Mouse (Mus musculus): ENCODE data around the gene S100z.

The S100z gene

DNA sequence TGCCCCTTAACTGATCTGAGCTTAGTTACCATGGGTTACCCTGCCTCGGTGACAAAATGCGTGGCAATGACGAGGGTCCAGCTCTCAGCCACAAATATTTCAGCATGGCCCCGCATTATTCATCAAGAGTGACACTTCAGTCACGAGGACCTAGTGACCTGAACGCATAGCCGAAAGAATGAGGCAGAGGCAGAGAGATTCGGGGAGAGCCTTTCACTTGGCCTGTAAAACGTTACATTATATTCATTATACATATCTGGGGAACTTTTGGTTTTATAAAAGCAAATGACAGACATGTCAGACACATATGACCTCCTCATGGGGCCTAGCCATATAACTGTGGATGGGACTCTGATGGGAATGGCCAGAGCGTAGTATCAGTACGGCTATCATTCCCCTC, 33.7 kb downstream of the S100z start, which contains the start of gene Crhbp:
Crhbp (minus strand) TSS at position 101 of the 400 bp plus-strand sequence.
- DNase-seq (ENCODE audit: low spot score in 2 of 2), result no peak

DNA sequence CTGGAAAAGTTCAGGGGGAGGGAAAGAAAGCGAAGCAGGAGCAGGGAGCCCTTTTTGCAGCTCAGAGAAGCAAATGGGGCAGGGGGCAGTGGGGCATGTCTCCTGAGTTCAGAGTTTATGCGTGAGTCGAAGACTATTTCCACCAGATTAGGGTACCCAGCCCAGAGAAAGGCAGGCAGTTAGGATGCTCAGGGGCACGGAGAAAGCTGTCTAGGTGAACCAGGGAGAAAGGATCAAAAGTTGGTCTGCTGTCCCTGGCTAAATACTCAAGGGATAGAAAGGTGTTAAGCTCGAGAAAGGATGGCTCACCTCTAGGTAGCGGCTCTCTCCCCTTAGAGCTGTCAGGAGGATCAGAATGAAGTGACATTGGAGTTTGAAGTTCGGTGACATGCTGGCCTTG, 34.2 kb downstream of the S100z start:
- no peak for DNase-seq (ENCODE audit: low spot score in 2 of 2)

DNA sequence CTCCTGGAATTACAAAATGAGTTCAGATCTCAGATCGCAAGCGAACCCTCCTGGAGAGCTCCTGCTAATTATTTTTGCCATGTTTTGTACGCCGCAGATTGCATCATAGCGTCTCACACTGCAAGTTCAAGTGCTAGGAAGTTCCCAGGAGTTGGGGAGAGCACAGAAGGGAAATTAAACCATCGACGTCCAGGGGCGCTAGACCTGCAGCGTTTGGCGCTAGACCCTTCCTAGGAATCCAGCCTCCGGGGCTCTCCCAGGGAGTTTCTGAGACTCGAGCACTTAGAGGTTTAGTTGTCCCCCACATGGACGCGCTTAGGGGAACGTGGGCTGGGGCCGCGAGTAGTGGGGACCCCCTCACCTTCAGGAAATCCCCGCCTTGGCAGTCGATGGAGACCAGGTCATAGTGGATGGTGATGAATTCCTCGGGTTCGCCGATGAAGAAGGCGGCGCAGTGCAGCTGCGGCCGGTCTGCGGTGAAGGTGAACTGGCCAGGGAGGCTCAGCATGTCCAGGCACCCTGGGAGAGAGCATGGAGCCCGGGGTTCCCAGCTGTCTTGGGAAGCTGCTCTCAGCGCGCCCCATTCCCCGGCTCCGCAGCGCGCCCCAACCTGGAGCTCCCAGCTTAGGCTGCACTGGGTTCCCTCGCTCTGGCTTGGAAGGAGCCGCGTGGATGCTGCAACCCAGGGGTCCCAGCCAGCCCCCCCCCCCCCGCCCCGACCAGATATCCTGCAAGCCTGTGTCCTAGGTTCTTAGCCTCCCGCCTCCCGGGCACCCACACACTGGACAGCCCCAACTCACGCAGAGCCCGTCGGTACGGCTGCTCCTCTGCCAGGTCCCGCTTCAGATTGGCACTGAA, 34.9 kb downstream of the S100z start:
- DNase-seq (ENCODE audit: low spot score in 2 of 2), result peak in 1 of 2 experiments; percentile 16

GRCm38 (mm10) chr13:95442901-95443300, 35.6 kb downstream of the S100z start:
- DNase-seq (ENCODE audit: low spot score in 2 of 2), result no peak

GRCm38 (mm10) chr13:95439569-95439968, 39.0 kb downstream of the S100z start:
- DNase-seq (ENCODE audit: low spot score in 2 of 2), result no peak

- no peak for DNase-seq (ENCODE audit: low spot score in 2 of 2)
Observed at GRCm38 (mm10) chr13:95431760-95432159, 46.8 kb downstream of the S100z start.

- DNase-seq (ENCODE audit: low spot score in 2 of 2), result no peak
Observed at GRCm38 (mm10) chr13:95427499-95427898, 51.0 kb downstream of the S100z start.

All from frontal cortex, postnatal 10 days (tissue).